Mouse (Mus musculus): ENCODE results near the gene Mlx. TPM values are rescaled to one million over a fixed set of nuclear protein-coding genes. Genes with fewer than 3 reads are reported as not detected.
"Not testable (repeated sequence)": the region's sequence is repeated elsewhere in the genome, so short reads cannot be mapped to it uniquely, and the experiment has no call there.

Mlx gene
- polyA plus RNA-seq, 1 experiment from 2014 or later = 36.0 TPM

GRCm38 (mm10) chr11:101119131-101119760 is 32.2 kb downstream of the Mlx start:
- no peaks in the 10 kb centered on the region for H3K9me3 ChIP-seq (replicated peaks; ENCODE audit: control insufficient read depth, low read length)
- H3K27me3 ChIP-seq (ENCODE audit: control insufficient read depth, insufficient read depth, low read length) = no peaks in the 10 kb centered on the region
- H3K9ac ChIP-seq (ENCODE audit: low read depth, low read length) = peak overlapping the region; percentile 96
- WGBS (ENCODE audit: insufficient replicate concordance) = under 1% methylated on average over 35 of the region's 39 CpGs
- H3K36me3 ChIP-seq (ENCODE audit: control insufficient read depth, insufficient read depth, low read length) = no peaks in the 10 kb centered on the region
- peak; percentile 61 for ATAC-seq (replicated peaks; ENCODE audit: insufficient number of reproducible peaks, low FRiP score, low TSS enrichment)
- peak overlapping the region; percentile 91 for H3K4me2 ChIP-seq
- peaks cover 19% of the 10 kb centered on the region for H3K4me1 ChIP-seq (ENCODE audit: control insufficient read depth, insufficient read depth, low read length)
- peak overlapping the region; percentile 97 for H3K4me3 ChIP-seq (ENCODE audit: low read depth, low read length)
- H3K27ac ChIP-seq (ENCODE audit: low read depth, low read length) = peak overlapping the region; percentile 87

GRCm38 (mm10) chr11:101119761-101120544 is 32.9 kb downstream of the Mlx start, which contains the start of the genes Retreg3 and Tubg1:
TSS of gene Retreg3 (minus strand) at chr11:101119893.
TSS of gene Tubg1 (plus strand) at chr11:101119938.
- peak; percentile 91 for ATAC-seq (replicated peaks; ENCODE audit: insufficient number of reproducible peaks, low FRiP score, low TSS enrichment)
- peak within 1 kb of the TSS; percentile 96 for H3K9ac ChIP-seq (ENCODE audit: low read depth, low read length)
- H3K36me3 ChIP-seq (ENCODE audit: control insufficient read depth, insufficient read depth, low read length) = no peaks in the 10 kb centered on the region
- WGBS (ENCODE audit: insufficient replicate concordance) = under 1% methylated on average over 61 of the region's 61 CpGs
- H3K27me3 ChIP-seq (ENCODE audit: control insufficient read depth, insufficient read depth, low read length) = no peaks in the 10 kb centered on the region
- no peaks in the 10 kb centered on the region for H3K9me3 ChIP-seq (replicated peaks; ENCODE audit: control insufficient read depth, low read length)
- H3K4me3 ChIP-seq (ENCODE audit: low read depth, low read length) = peak within 1 kb of the TSS; percentile 97
- H3K4me1 ChIP-seq (ENCODE audit: control insufficient read depth, insufficient read depth, low read length) = peaks cover 19% of the 10 kb centered on the region
- H3K4me2 ChIP-seq = peak within 1 kb of the TSS; percentile 91
- peak within 1 kb of the TSS; percentile 91 for H3K27ac ChIP-seq (ENCODE audit: low read depth, low read length)

- Histone ChIP-seq H3K27me3 (ENCODE audit: control insufficient read depth, insufficient read depth, low read length) (no peaks in the 10 kb centered on the region), H3K4me1 (ENCODE audit: control insufficient read depth, insufficient read depth, low read length) (peaks cover 19% of the 10 kb centered on the region), H3K4me2 (peak overlapping the region; percentile 91), H3K36me3 (ENCODE audit: control insufficient read depth, insufficient read depth, low read length) (peaks cover under 1% of the 10 kb centered on the region; the same call in 1 of the 2 replicates), H3K27ac (ENCODE audit: low read depth, low read length) (peak overlapping the region; percentile 91), H3K9me3 (replicated peaks; ENCODE audit: control insufficient read depth, low read length) (no peaks in the 10 kb centered on the region), H3K4me3 (ENCODE audit: low read depth, low read length) (peak overlapping the region; percentile 97), H3K9ac (ENCODE audit: low read depth, low read length) (peak overlapping the region; percentile 96)
- WGBS (ENCODE audit: insufficient replicate concordance) = 24% methylated on average over 19 of the region's 19 CpGs
- no peak for ATAC-seq (replicated peaks; ENCODE audit: insufficient number of reproducible peaks, low FRiP score, low TSS enrichment)
Observed at GRCm38 (mm10) chr11:101120545-101121188, 33.6 kb downstream of the Mlx start.

- H3K4me3 ChIP-seq (ENCODE audit: low read depth, low read length); ATAC-seq (replicated peaks; ENCODE audit: insufficient number of reproducible peaks, low FRiP score, low TSS enrichment); H3K9ac ChIP-seq (ENCODE audit: low read depth, low read length); H3K4me2 ChIP-seq; H3K27me3 ChIP-seq (ENCODE audit: control insufficient read depth, insufficient read depth, low read length); H3K9me3 ChIP-seq (replicated peaks; ENCODE audit: control insufficient read depth, low read length); H3K27ac ChIP-seq (ENCODE audit: low read depth, low read length): not testable (repeated sequence)
- whole genome bisulfite sequencing (ENCODE audit: insufficient replicate concordance) = 98% methylated on average over 8 of the region's 8 CpGs
- Histone ChIP-seq H3K4me1 (ENCODE audit: control insufficient read depth, insufficient read depth, low read length) (peaks cover 10% of the 10 kb centered on the region), H3K36me3 (ENCODE audit: control insufficient read depth, insufficient read depth, low read length) (peaks cover 15% of the 10 kb centered on the region)
Observed at GRCm38 (mm10) chr11:101124494-101124893, 37.4 kb downstream of the Mlx start.

- H3K27me3 ChIP-seq (ENCODE audit: control insufficient read depth, insufficient read depth, low read length); H3K4me3 ChIP-seq (ENCODE audit: low read depth, low read length); H3K9me3 ChIP-seq (replicated peaks; ENCODE audit: control insufficient read depth, low read length); H3K9ac ChIP-seq (ENCODE audit: low read depth, low read length); H3K27ac ChIP-seq (ENCODE audit: low read depth, low read length); ATAC-seq (replicated peaks; ENCODE audit: insufficient number of reproducible peaks, low FRiP score, low TSS enrichment); H3K4me2 ChIP-seq: not testable (repeated sequence)
- 95% methylated on average over 6 of the region's 9 CpGs for WGBS (ENCODE audit: insufficient replicate concordance)
- peaks cover 15% of the 10 kb centered on the region for H3K36me3 ChIP-seq (ENCODE audit: control insufficient read depth, insufficient read depth, low read length)
- H3K4me1 ChIP-seq (ENCODE audit: control insufficient read depth, insufficient read depth, low read length) = peaks cover 11% of the 10 kb centered on the region
Observed at GRCm38 (mm10) chr11:101125008-101125407, 37.9 kb downstream of the Mlx start.

- 79% methylated on average over 1 of the region's 1 CpGs for WGBS (ENCODE audit: insufficient replicate concordance)
- ATAC-seq (replicated peaks; ENCODE audit: insufficient number of reproducible peaks, low FRiP score, low TSS enrichment) = no peak
- peaks cover 15% of the 10 kb centered on the region for H3K36me3 ChIP-seq (ENCODE audit: control insufficient read depth, insufficient read depth, low read length)
Observed at GRCm38 (mm10) chr11:101127075-101127474, 40.0 kb downstream of the Mlx start.

GRCm38 (mm10) chr11:101128996-101129577 is 42.0 kb downstream of the Mlx start:
- ATAC-seq (replicated peaks; ENCODE audit: insufficient number of reproducible peaks, low FRiP score, low TSS enrichment) = no peak
- no peak overlapping the region for H3K27ac ChIP-seq (ENCODE audit: low read depth, low read length)
- no peak overlapping the region for H3K9ac ChIP-seq (ENCODE audit: low read depth, low read length)
- H3K36me3 ChIP-seq (ENCODE audit: control insufficient read depth, insufficient read depth, low read length) = peaks cover 15% of the 10 kb centered on the region
- H3K4me3 ChIP-seq (ENCODE audit: low read depth, low read length) = no peak overlapping the region
- H3K9me3 ChIP-seq (replicated peaks; ENCODE audit: control insufficient read depth, low read length) = no peaks in the 10 kb centered on the region
- H3K4me2 ChIP-seq = no peak overlapping the region
- peaks cover 7% of the 10 kb centered on the region; the same call in 1 of the 2 replicates for H3K4me1 ChIP-seq (ENCODE audit: control insufficient read depth, insufficient read depth, low read length)
- no peaks in the 10 kb centered on the region for H3K27me3 ChIP-seq (ENCODE audit: control insufficient read depth, insufficient read depth, low read length)
- 82% methylated on average over 11 of the region's 11 CpGs for WGBS (ENCODE audit: insufficient replicate concordance)

More at GRCm38 (mm10) chr11:101127075-101127474, 40.0 kb downstream of the Mlx start:
- no peaks in the 10 kb centered on the region for H3K27me3 ChIP-seq (ENCODE audit: control insufficient read depth, insufficient read depth, low read length)
- no peak overlapping the region for H3K27ac ChIP-seq (ENCODE audit: low read depth, low read length)
- H3K4me3 ChIP-seq (ENCODE audit: low read depth, low read length) = no peak overlapping the region
- no peak overlapping the region for H3K4me2 ChIP-seq
- peaks cover 7% of the 10 kb centered on the region; the same call in 1 of the 2 replicates for H3K4me1 ChIP-seq (ENCODE audit: control insufficient read depth, insufficient read depth, low read length)
- no peaks in the 10 kb centered on the region for H3K9me3 ChIP-seq (replicated peaks; ENCODE audit: control insufficient read depth, low read length)
- H3K9ac ChIP-seq (ENCODE audit: low read depth, low read length) = no peak overlapping the region
